Mouse (Mus musculus) heart, postnatal 0 days (tissue): ENCODE results near the gene Pp2d1.
"Not testable (repeated sequence)": the region's sequence is repeated elsewhere in the genome, so short reads cannot be mapped to it uniquely, and the experiment has no call there.

Experiments used
- CTCF ChIP-seq: IDR thresholded peaks from 2 replicates; pipeline ENCODE4 v1.5.1; 2016; ENCODE audit warnings: antibody characterized with exemption, control low read depth, low read depth
- EP300 ChIP-seq: IDR thresholded peaks from 2 replicates; pipeline ENCODE4 v1.6.1; 2016; ENCODE audit warnings: antibody characterized with exemption, low read depth

DNA sequence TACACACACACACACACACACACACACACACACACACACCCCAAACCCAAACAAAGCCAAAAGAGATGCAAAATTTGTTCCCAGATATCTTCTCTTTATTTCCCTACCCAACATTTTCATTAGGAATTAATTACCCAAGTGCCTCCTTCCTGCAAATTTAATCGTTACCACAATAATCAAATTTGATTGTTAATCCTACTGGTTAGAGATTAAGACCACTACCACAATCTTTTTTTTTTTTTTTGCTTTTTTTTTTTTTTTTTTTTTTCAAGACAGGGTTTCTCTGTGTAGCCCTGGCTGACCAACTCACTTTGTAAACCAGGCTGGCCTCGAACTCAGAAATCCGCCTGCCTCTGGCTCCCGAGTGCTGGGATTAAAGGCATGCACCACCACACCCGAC is 31.7 kb upstream of the Pp2d1 start:
- TF ChIP-seq CTCF, EP300: not testable (repeated sequence)
